Mouse (Mus musculus): ENCODE data around the gene Socs1.

Gene Socs1

DNA sequence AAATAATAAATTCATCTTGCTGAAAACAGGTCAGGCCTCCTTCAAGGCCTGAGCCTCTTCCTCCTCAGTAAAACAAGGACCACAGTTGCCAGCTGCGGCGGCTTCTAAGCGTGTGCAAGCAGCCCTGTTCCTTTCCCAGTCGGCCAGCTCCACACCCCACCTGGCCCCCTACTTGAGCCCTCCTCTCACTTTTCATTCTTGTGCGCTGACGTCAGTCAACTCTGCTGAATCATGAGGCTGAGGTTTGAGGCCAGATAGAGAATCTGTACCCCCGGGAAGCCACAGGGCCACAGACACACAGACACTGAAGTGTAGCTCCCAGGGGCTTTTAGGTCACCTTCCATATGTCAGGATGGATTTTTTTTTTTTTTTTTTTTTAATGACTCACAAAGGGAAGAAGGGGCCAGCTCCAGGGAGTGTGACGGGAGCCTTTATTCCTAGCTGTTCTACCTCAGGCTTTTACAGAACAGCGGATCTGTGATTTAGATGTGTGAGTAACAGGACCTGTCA, 3.4 kb downstream of the Socs1 start:
- no peaks in the 10 kb centered on the region for H3K27me3 ChIP-seq (ENCODE audit: control insufficient read depth, insufficient read depth, low read length, poor library complexity, severe bottlenecking)
- H3K36me3 ChIP-seq (ENCODE audit: control insufficient read depth, insufficient read depth, low read length, poor library complexity, severe bottlenecking), result no peaks in the 10 kb centered on the region
- DNase-seq (ENCODE audit: low read depth, low spot score), result no peak

GRCm38 (mm10) chr16:10780631-10781120, 4.7 kb downstream of the Socs1 start:
- H3K36me3 ChIP-seq (ENCODE audit: control insufficient read depth, insufficient read depth, low read length, poor library complexity, severe bottlenecking), result no peaks in the 10 kb centered on the region
- no peak for DNase-seq (ENCODE audit: low read depth, low spot score)
- H3K27me3 ChIP-seq (ENCODE audit: control insufficient read depth, insufficient read depth, low read length, poor library complexity, severe bottlenecking), result no peaks in the 10 kb centered on the region

GRCm38 (mm10) chr16:10777579-10778160, 7.7 kb downstream of the Socs1 start:
- H3K27me3 ChIP-seq (ENCODE audit: control insufficient read depth, insufficient read depth, low read length, poor library complexity, severe bottlenecking), result no peaks in the 10 kb centered on the region
- no peaks in the 10 kb centered on the region for H3K36me3 ChIP-seq (ENCODE audit: control insufficient read depth, insufficient read depth, low read length, poor library complexity, severe bottlenecking)
- DNase-seq (ENCODE audit: low read depth, low spot score), result no peak

- H3K36me3 ChIP-seq (ENCODE audit: control insufficient read depth, insufficient read depth, low read length, poor library complexity, severe bottlenecking), result no peaks in the 10 kb centered on the region
- no peak for DNase-seq (ENCODE audit: low read depth, low spot score)
- H3K27me3 ChIP-seq (ENCODE audit: control insufficient read depth, insufficient read depth, low read length, poor library complexity, severe bottlenecking), result no peaks in the 10 kb centered on the region
These were observed 9.0 kb downstream of the Socs1 start for GRCm38 (mm10) chr16:10776322-10776721.

DNA sequence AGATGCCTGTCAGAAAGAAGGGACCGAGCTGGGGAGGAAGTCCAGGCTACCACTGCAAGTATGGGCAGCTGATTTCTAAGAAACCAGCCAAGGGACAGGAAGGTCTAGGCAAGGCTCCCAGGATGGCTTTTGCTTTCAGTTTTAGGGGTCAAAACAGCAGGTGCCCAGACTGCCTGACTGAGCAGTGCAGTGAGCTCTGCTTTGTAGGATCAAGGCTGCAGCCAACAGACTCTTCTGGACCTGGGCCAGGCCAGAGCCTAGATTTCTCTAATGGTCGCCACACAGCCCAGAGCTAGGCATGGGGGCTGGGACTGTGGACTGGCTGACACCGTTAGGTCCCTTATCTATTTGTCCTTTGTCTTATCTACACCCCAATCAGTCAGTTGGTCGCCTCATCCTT, 10.6 kb downstream of the Socs1 start:
- Histone ChIP-seq H3K27me3 (ENCODE audit: control insufficient read depth, insufficient read depth, low read length, poor library complexity, severe bottlenecking) (no peaks in the 10 kb centered on the region), H3K36me3 (ENCODE audit: control insufficient read depth, insufficient read depth, low read length, poor library complexity, severe bottlenecking) (no peaks in the 10 kb centered on the region)
- DNase-seq (ENCODE audit: low read depth, low spot score), result peak; percentile 25

DNA sequence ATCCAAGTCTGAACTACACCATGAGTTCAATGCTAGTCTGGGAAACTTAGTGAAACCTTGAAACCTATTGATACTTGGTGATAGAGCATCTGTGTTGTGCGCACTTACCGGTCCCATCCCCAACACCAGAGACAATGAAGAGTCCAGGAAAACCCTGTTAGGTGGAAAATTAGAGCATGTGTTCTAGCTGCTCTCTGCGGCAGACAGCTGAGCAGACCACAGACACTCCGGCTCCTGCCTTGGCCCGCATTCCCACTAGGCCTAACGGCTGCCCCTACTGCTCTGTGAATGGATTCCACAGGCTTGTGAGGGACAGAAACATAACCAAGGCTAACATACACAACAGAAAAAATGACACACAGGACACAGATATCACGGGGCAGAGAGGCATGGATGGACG, 11.8 kb downstream of the Socs1 start:
- Histone ChIP-seq H3K36me3 (ENCODE audit: control insufficient read depth, insufficient read depth, low read length, poor library complexity, severe bottlenecking) (no peaks in the 10 kb centered on the region), H3K27me3 (ENCODE audit: control insufficient read depth, insufficient read depth, low read length, poor library complexity, severe bottlenecking) (no peaks in the 10 kb centered on the region)
- no peak for DNase-seq (ENCODE audit: low read depth, low spot score)

GRCm38 (mm10) chr16:10771769-10772510, 13.4 kb downstream of the Socs1 start:
- H3K36me3 ChIP-seq (ENCODE audit: control insufficient read depth, insufficient read depth, low read length, poor library complexity, severe bottlenecking), result no peaks in the 10 kb centered on the region
- no peaks in the 10 kb centered on the region for H3K27me3 ChIP-seq (ENCODE audit: control insufficient read depth, insufficient read depth, low read length, poor library complexity, severe bottlenecking)
- DNase-seq (ENCODE audit: low read depth, low spot score), result peak; percentile 49

DNA sequence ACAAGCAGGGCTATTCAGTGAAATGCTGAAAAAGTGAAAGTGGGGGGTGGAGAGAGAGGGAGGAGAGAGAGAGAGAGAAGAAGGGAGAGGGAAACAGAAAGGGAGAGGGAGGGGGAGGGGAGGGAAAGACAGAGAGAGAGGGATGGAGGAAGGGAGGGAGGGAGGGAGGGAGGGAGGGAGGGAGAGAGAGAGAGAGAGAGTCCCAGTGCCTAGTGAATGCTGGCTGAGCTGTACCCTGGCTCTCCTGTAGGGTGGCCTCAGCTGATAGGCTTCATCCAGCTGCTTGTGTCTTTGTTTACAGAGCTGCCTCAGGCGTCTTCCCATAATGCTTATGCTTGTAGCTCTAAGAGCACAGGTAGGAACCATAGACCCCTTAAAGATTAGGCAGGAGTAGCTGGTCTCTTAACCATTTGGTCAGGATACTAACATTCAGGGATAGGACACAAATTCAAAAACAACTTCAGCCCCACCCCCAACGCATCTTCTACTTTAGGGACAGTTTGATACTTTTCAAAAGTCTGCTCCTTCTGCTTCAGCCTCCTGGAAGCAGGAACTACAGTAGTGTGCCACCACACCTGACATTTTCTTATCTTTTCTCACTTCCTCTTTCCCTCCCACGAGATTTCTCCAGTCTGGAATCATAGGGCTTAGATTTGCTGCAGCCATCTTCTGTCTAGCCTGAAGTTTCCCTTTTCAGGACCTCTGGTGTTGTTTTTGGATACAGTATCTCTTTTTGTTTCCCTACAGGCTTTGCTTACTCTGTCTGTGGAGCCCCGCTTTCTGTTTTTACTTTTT, 14.6 kb downstream of the Socs1 start:
- H3K36me3 ChIP-seq (ENCODE audit: control insufficient read depth, insufficient read depth, low read length, poor library complexity, severe bottlenecking), result no peaks in the 10 kb centered on the region
- DNase-seq (ENCODE audit: low read depth, low spot score), result peak; percentile 47
- H3K27me3 ChIP-seq (ENCODE audit: control insufficient read depth, insufficient read depth, low read length, poor library complexity, severe bottlenecking), result no peaks in the 10 kb centered on the region

GRCm38 (mm10) chr16:10769661-10770060, 15.7 kb downstream of the Socs1 start:
- Histone ChIP-seq H3K36me3 (ENCODE audit: control insufficient read depth, insufficient read depth, low read length, poor library complexity, severe bottlenecking) (no peaks in the 10 kb centered on the region), H3K27me3 (ENCODE audit: control insufficient read depth, insufficient read depth, low read length, poor library complexity, severe bottlenecking) (no peaks in the 10 kb centered on the region)
- DNase-seq (ENCODE audit: low read depth, low spot score), result peak; percentile 57

- H3K27me3 ChIP-seq (ENCODE audit: control insufficient read depth, insufficient read depth, low read length, poor library complexity, severe bottlenecking), result no peaks in the 10 kb centered on the region
- DNase-seq (ENCODE audit: low read depth, low spot score), result peak; percentile 42
These were observed 16.5 kb downstream of the Socs1 start for GRCm38 (mm10) chr16:10768821-10769220.

GRCm38 (mm10) chr16:10767158-10767557, 18.2 kb downstream of the Socs1 start:
- Histone ChIP-seq H3K27me3 (ENCODE audit: control insufficient read depth, insufficient read depth, low read length, poor library complexity, severe bottlenecking) (no peaks in the 10 kb centered on the region), H3K36me3 (ENCODE audit: control insufficient read depth, insufficient read depth, low read length, poor library complexity, severe bottlenecking) (no peaks in the 10 kb centered on the region)
- peak; percentile 89 for DNase-seq (ENCODE audit: low read depth, low spot score)

More at GRCm38 (mm10) chr16:10768821-10769220, 16.5 kb downstream of the Socs1 start:
- no peaks in the 10 kb centered on the region for H3K36me3 ChIP-seq (ENCODE audit: control insufficient read depth, insufficient read depth, low read length, poor library complexity, severe bottlenecking)

- DNase-seq (ENCODE audit: low read depth, low spot score), result no peak
- no peaks in the 10 kb centered on the region for H3K36me3 ChIP-seq (ENCODE audit: control insufficient read depth, insufficient read depth, low read length, poor library complexity, severe bottlenecking)
- no peaks in the 10 kb centered on the region for H3K27me3 ChIP-seq (ENCODE audit: control insufficient read depth, insufficient read depth, low read length, poor library complexity, severe bottlenecking)
These were observed 21.0 kb downstream of the Socs1 start for GRCm38 (mm10) chr16:10764323-10764722.

DNA sequence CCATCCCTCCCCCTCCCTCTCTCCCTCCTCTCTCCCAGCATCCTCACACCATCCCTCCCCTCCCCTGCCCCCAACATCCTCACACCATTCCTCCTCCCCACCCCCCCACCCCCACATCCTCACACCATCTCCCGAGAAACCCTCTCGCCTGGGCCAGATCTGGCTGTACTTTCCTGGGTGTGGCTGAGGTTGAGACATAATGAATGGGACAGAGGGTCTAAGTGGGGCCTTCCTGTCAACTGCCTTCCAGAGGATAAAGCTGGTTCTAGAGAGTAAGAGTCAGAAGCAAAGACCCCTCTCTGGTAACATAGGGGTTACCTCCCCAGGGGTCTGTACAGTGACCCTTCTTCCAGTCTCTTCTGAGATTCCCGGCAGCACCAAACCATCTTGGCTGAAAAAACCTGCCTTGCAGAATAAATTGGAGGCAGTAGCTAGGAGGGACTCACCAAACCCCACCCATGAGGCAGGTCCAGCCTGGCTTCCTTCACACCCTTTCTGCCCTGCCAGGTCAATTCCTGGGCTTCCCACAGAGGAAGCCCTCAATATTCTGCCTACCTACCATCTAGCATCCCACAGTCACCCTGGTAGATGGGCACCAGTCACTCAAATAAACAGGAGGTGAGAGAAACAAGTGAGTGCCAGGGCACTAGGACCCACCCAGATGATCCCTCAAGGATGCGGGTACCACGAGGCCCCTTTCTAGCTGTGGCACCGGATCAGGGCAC, 21.6 kb downstream of the Socs1 start:
- H3K27me3 ChIP-seq (ENCODE audit: control insufficient read depth, insufficient read depth, low read length, poor library complexity, severe bottlenecking), result no peaks in the 10 kb centered on the region
- H3K36me3 ChIP-seq (ENCODE audit: control insufficient read depth, insufficient read depth, low read length, poor library complexity, severe bottlenecking), result no peaks in the 10 kb centered on the region
- DNase-seq (ENCODE audit: low read depth, low spot score), result no peak

- DNase-seq (ENCODE audit: low read depth, low spot score), result no peak
- Histone ChIP-seq H3K36me3 (ENCODE audit: control insufficient read depth, insufficient read depth, low read length, poor library complexity, severe bottlenecking) (no peaks in the 10 kb centered on the region), H3K27me3 (ENCODE audit: control insufficient read depth, insufficient read depth, low read length, poor library complexity, severe bottlenecking) (no peaks in the 10 kb centered on the region)
These were observed 22.7 kb downstream of the Socs1 start for GRCm38 (mm10) chr16:10762569-10763180.

Measured in splenic B cell, adult 2 months (primary cell).